Mouse (Mus musculus) liver, adult 2 months (tissue): ENCODE data around the gene Diexf.

Source experiments
- CTCF ChIP-seq: fragments of 200-500 bp; IDR thresholded peaks from 2 replicates; pipeline ENCODE4 v1.5.1; 2011; ENCODE audit warnings: low read depth, low read length, control low read depth
- POLR2A ChIP-seq: fragments of 200-500 bp; IDR thresholded peaks from 2 replicates; pipeline ENCODE4 v1.6.1; 2011; ENCODE audit warnings: low read length, control low read depth; ENCODE audit not compliant: insufficient read depth; ENCODE audit errors: extremely low read depth

GRCm38 (mm10) chr1:193102029-193102428 lies 28.0 kb downstream of the Diexf start:
- TF ChIP-seq CTCF = no peak
- no peak for TF ChIP-seq POLR2A
